Mouse (Mus musculus): ENCODE measurements around the gene Zmiz1.

- TF ChIP-seq CTCF (IDR thresholded peaks at IDR 0.05; ENCODE audit: low read depth, low read length), result 0 out of 2 replicates have a peak, but pooled peaks have one; percentile 31
- no peak for TF ChIP-seq POLR2A (IDR thresholded peaks at IDR 0.05; ENCODE audit: borderline replicate concordance, low read depth, low read length)
These were observed 129.2 kb downstream of the Zmiz1 start for GRCm38 (mm10) chr14:25588156-25588555.

Data from bone marrow macrophage, adult 2 months (primary cell).